Mouse (Mus musculus) heart, postnatal 0 days (tissue): Measurements from ENCODE around the gene Ier2.

Experiments used
- CTCF ChIP-seq: IDR thresholded peaks from 2 replicates; pipeline ENCODE4 v1.5.1; 2016; ENCODE audit warnings: antibody characterized with exemption, control low read depth, low read depth
- EP300 ChIP-seq: IDR thresholded peaks from 2 replicates; pipeline ENCODE4 v1.6.1; 2016; ENCODE audit warnings: antibody characterized with exemption, low read depth

DNA sequence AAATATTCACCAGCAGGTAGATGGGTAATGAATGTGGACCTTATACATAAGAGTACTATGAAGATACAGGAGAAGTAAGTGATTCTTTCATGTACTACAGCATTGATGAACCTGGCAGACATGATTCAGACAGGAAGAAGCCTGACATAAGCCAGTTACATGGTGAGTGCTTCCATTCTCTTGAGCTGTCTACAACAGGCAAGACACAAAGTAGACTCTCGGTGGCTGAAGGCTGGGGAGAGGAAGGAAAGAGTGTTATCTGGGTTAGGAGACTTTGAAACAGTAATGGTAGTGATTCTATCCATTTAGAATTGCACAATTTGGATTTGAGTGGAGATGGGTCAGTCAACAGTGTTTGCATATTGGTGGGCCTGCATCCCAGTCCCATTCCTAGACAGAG, 3.7 kb downstream of the Ier2 start:
- TF ChIP-seq CTCF (no peak), EP300 (no peak)
